In the genomic region with DNA sequence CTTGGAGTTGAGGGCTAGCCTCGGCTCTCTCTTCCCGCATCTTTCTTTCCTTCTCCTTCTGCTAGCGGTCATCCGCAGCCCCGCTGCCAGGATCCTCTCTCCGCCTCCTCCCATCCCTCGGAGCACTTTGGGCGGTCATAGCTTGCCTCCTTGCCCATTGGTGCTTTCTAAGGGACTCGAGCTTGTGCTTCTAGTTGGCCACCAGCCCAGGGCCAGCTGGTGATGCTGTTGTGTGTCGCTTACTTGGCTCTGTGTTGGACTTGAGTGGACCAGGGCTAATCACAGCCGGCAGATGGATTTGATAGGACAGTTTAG, we compare ENCODE assay signal across 8 mouse cellular contexts. TPM values are rescaled to one million over a fixed set of nuclear protein-coding genes. Genes with fewer than 3 reads are reported as not detected.
DNase-seq lines count a peak whose midpoint lies in the region; ATAC-seq and TF ChIP-seq lines count a peak whose summit lies in the region.

A gene (minus strand): TSS at position 85 of the 315 bp plus-strand sequence.

- peak; percentile 75 for DNase-seq in R1 (ENCODE audit: low read depth, low spot score)
- DNase-seq in cerebellum, adult 11-12 months, result peak; percentile 93
- DNase-seq in heart, postnatal 0 days (ENCODE audit: low spot score), result peak; percentile 60
- peak; percentile 79 to 87 for DNase-seq in kidney, postnatal 4 days
- DNase-seq in liver, embryonic 14.5 days (ENCODE audit: low read depth in 3 of 3, low spot score in 3 of 3), result peak; percentile 42 to 61 (median 51)
- no peak for DNase-seq in T-cell, adult 2 months (ENCODE audit: low spot score)

- peak within 1 kb of the TSS; percentile 80 for H3K27ac ChIP-seq in forebrain, embryonic 13.5 days
- H3K27ac ChIP-seq in heart, postnatal 0 days (ENCODE audit: low read depth), result peak within 1 kb of the TSS; percentile 89
- H3K27ac ChIP-seq in liver, embryonic 14.5 days, result peak within 1 kb of the TSS; percentile 87
- peak within 1 kb of the TSS; percentile 32; the same call in 1 of the 2 replicates for H3K27ac ChIP-seq in neural tube, embryonic 12.5 days

- TF ChIP-seq EP300 in heart, postnatal 0 days (IDR thresholded peaks at IDR 0.05; ENCODE audit: low read depth), result no peak
- no peak for TF ChIP-seq EP300 in liver, embryonic 14.5 days (IDR thresholded peaks at IDR 0.05; ENCODE audit: low read depth)

- ATAC-seq in forebrain, embryonic 13.5 days, result peak; percentile 47
- peak; percentile 28 for ATAC-seq in heart, postnatal 0 days (ENCODE audit: insufficient read depth, low read depth)
- ATAC-seq in liver, embryonic 14.5 days (ENCODE audit: insufficient read depth), result peak; percentile 33
- peak; percentile 67 for ATAC-seq in neural tube, embryonic 12.5 days (ENCODE audit: low FRiP score, low read depth)

- H3K4me3 ChIP-seq in forebrain, embryonic 13.5 days, result peak within 1 kb of the TSS; percentile 68
- peak within 1 kb of the TSS; percentile 65 for H3K4me3 ChIP-seq in heart, postnatal 0 days (ENCODE audit: low read depth, low read length)
- peak within 1 kb of the TSS; percentile 89 to 91 for H3K4me3 ChIP-seq in liver, embryonic 14.5 days (ENCODE audit: insufficient read depth in 1 of 2, low read depth in 2 of 2, low read length in 2 of 2)
- peak within 1 kb of the TSS; percentile 70 for H3K4me3 ChIP-seq in neural tube, embryonic 12.5 days

- under 1% methylated on average over 11 of the region's 11 CpGs for WGBS in forebrain, embryonic 13.5 days
- WGBS in heart, postnatal 0 days, result under 1% methylated on average over 11 of the region's 11 CpGs
- WGBS in liver, embryonic 14.5 days (ENCODE audit: insufficient replicate concordance), result 2% methylated on average over 11 of the region's 11 CpGs
- 2% methylated on average over 11 of the region's 11 CpGs for WGBS in neural tube, embryonic 12.5 days

- peaks cover 16% of the 10 kb centered on the region for H3K4me1 ChIP-seq in forebrain, embryonic 13.5 days
- H3K4me1 ChIP-seq in heart, postnatal 0 days (ENCODE audit: control insufficient read depth, insufficient read depth), result peaks cover 3% of the 10 kb centered on the region; the same call in 1 of the 2 replicates
- peaks cover 0 to 2% of the 10 kb centered on the region in 2 experiments; a peak in 2 of 4 replicates for H3K4me1 ChIP-seq in liver, embryonic 14.5 days (replicated peaks; ENCODE audit: control insufficient read depth in 2 of 2, insufficient read depth in 2 of 2, low read length in 1 of 2)
- H3K4me1 ChIP-seq in neural tube, embryonic 12.5 days, result no peaks in the 10 kb centered on the region

- peaks cover 28% of the 10 kb centered on the region for H3K36me3 ChIP-seq in forebrain, embryonic 13.5 days (ENCODE audit: poor library complexity, severe bottlenecking)
- H3K36me3 ChIP-seq in heart, postnatal 0 days (replicated peaks; ENCODE audit: control insufficient read depth, insufficient read depth, low read length), result peaks cover 22% of the 10 kb centered on the region
- H3K36me3 ChIP-seq in liver, embryonic 14.5 days (replicated peaks; ENCODE audit: control insufficient read depth, insufficient read depth, low read depth), result peaks cover 19% of the 10 kb centered on the region
- H3K36me3 ChIP-seq in neural tube, embryonic 12.5 days, result peaks cover 25% of the 10 kb centered on the region

- TF ChIP-seq CTCF in heart, postnatal 0 days (IDR thresholded peaks at IDR 0.05; ENCODE audit: low read depth), result no peak
- no peak for TF ChIP-seq CTCF in liver, embryonic 14.5 days (IDR thresholded peaks at IDR 0.05; ENCODE audit: low read depth)

- H3K4me2 ChIP-seq in forebrain, embryonic 13.5 days, result peak within 1 kb of the TSS; percentile 76
- H3K4me2 ChIP-seq in heart, postnatal 0 days (ENCODE audit: low read depth, low read length), result peak within 1 kb of the TSS; percentile 75
- peak within 1 kb of the TSS; percentile 90 for H3K4me2 ChIP-seq in liver, embryonic 14.5 days (ENCODE audit: low read depth)
- H3K4me2 ChIP-seq in neural tube, embryonic 12.5 days (replicated peaks), result peak within 1 kb of the TSS; percentile 74

- H3K9ac ChIP-seq in forebrain, embryonic 13.5 days, result peak within 1 kb of the TSS; percentile 83
- H3K9ac ChIP-seq in heart, postnatal 0 days (replicated peaks; ENCODE audit: low read depth, low read length), result peak within 1 kb of the TSS; percentile 76
- peak within 1 kb of the TSS; percentile 90 for H3K9ac ChIP-seq in liver, embryonic 14.5 days (replicated peaks)
- H3K9ac ChIP-seq in neural tube, embryonic 12.5 days, result peak within 1 kb of the TSS; percentile 75

- no peaks in the 10 kb centered on the region for H3K27me3 ChIP-seq in forebrain, embryonic 13.5 days
- no peaks in the 10 kb centered on the region for H3K27me3 ChIP-seq in heart, postnatal 0 days (ENCODE audit: control insufficient read depth, insufficient read depth, low read length)
- no peaks in the 10 kb centered on the region for H3K27me3 ChIP-seq in liver, embryonic 14.5 days (ENCODE audit: control insufficient read depth, insufficient read depth, low read length)
- H3K27me3 ChIP-seq in neural tube, embryonic 12.5 days (replicated peaks), result no peaks in the 10 kb centered on the region

- H3K9me3 ChIP-seq in forebrain, embryonic 13.5 days (replicated peaks), result peaks cover 6% of the 10 kb centered on the region; the same call in 1 of the 2 replicates
- H3K9me3 ChIP-seq in heart, postnatal 0 days (replicated peaks; ENCODE audit: control insufficient read depth, low read length), result no peaks in the 10 kb centered on the region
- no peaks in the 10 kb centered on the region; the same call in 1 of the 2 replicates for H3K9me3 ChIP-seq in liver, embryonic 14.5 days (ENCODE audit: control insufficient read depth, low read length)
- peaks cover 13% of the 10 kb centered on the region; the same call in 1 of the 2 replicates for H3K9me3 ChIP-seq in neural tube, embryonic 12.5 days

RNA-seq across cellular contexts. Expression of the gene that starts here (rescaled TPM):
- polyA plus RNA-seq in forebrain, embryonic 13.5 days (2015; fragmentation: Nextera tagmentation; extraction: Ambion mirVana), result 38.7 and 40.4 TPM in 2 replicates
- total RNA-seq in heart, postnatal 0 days (2014; rRNA removed; ENCODE audit: low replicate concordance), result 146 and 288 TPM in 2 replicates
- polyA plus RNA-seq in heart, postnatal 0 days (2015; fragmentation: Nextera tagmentation; extraction: Ambion mirVana), result 518 and 530 TPM in 2 replicates
- polyA plus RNA-seq in liver, embryonic 14.5 days (2012; rRNA removed), result 16.6 and 21.7 TPM in 2 replicates
- 40.7 and 46.7 TPM in 2 replicates for polyA plus RNA-seq in liver, embryonic 14.5 days (2014; fragmentation: Nextera tagmentation; extraction: Ambion mirVana)
- polyA plus RNA-seq in neural tube, embryonic 12.5 days (2016; fragmentation: Nextera tagmentation; extraction: Ambion mirVana), result 47.9 and 54.2 TPM in 2 replicates

Comparison
In these comparisons a context has a peak if more than half of its experiments do, and no peak if none do; other contexts are left out.
1. H3K27ac ChIP-seq: peak in every context shown above with its lines; median percentile 89 in heart, postnatal 0 days; 87 in liver, embryonic 14.5 days; 80 in forebrain, embryonic 13.5 days; 32 in neural tube, embryonic 12.5 days.